Mouse (Mus musculus): Measurements from ENCODE around the gene Cdh10. TPM values are rescaled to one million over a fixed set of nuclear protein-coding genes. Genes with fewer than 3 reads are reported as not detected.

Gene Cdh10
- polyA plus RNA-seq, 1 experiment from 2014 or later, result 2.0 TPM

DNA sequence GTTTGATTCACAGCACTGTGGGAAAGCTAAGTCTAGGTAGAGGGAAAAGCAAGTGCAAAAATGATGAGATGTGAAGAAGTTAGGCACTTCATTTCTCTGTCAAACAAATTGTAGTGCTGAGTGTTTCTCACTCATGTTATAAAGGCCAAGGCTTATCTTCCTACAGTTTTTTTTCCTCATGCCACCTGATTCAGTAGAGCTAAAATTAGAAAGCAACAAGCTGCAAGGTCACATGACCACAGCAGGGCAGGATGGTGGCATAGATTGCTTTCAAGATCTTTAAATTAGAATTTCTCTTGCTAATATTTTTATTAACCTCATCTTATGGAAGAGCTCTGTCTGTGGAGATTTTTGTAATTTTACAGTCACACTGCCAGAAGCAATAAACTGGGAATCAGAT, 174.8 kb downstream of the Cdh10 start:
- H3K36me3 ChIP-seq, result no peaks in the 10 kb centered on the region
- H3K9ac ChIP-seq, result no peak overlapping the region
- no peak overlapping the region for H3K27ac ChIP-seq
- no peak overlapping the region for H3K4me3 ChIP-seq (replicated peaks)
- no peak for ATAC-seq
- no peaks in the 10 kb centered on the region for H3K9me3 ChIP-seq
- H3K4me2 ChIP-seq (replicated peaks), result no peak overlapping the region
- no peaks in the 10 kb centered on the region for H3K4me1 ChIP-seq (replicated peaks)
- no peaks in the 10 kb centered on the region for H3K27me3 ChIP-seq (replicated peaks)

DNA sequence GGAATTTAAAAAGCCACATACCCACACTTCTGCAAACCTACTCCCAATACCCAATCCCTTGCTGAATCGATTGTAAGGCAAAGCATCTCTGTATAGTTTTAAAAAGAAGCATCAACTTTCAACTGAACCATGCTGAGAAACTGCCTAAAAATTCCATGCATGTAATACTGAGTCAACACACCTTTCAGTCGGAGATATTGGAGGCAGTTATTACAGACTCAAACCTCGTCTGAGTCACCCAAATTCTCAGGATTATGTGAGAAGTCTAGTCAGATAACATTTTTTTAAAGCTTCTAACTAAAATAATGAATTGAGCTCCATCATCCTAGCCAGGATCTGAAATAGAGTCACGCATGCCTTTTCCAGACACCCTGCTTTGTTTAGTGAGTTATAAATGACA, 175.5 kb downstream of the Cdh10 start:
- H3K4me2 ChIP-seq (replicated peaks), result no peak overlapping the region
- no peaks in the 10 kb centered on the region for H3K27me3 ChIP-seq (replicated peaks)
- 75% methylated on average over 4 of the region's 4 CpGs for WGBS

DNA sequence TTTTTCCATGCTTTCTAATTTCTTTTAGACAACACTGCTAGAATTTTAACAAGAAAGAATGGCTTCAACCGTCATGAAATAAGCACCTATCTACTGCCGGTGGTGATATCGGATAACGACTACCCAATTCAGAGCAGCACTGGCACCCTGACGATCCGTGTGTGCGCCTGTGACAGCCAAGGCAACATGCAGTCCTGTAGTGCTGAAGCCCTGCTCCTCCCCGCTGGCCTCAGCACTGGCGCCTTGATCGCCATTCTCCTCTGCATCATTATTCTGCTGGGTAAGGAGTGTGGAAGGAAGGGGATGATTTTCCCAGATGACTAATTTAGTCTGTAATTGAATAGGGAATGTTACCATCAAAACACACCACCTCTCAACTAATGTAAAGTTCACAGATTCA, 192.1 kb downstream of the Cdh10 start:
- no peaks in the 10 kb centered on the region for H3K36me3 ChIP-seq
- no peaks in the 10 kb centered on the region for H3K9me3 ChIP-seq
- H3K4me2 ChIP-seq (replicated peaks), result no peak overlapping the region
- no peak overlapping the region for H3K4me3 ChIP-seq (replicated peaks)
- 91% methylated on average over 10 of the region's 10 CpGs for WGBS
- ATAC-seq, result no peak
- no peak overlapping the region for H3K27ac ChIP-seq
- no peak overlapping the region for H3K9ac ChIP-seq
- H3K4me1 ChIP-seq (replicated peaks), result no peaks in the 10 kb centered on the region
- H3K27me3 ChIP-seq (replicated peaks), result no peaks in the 10 kb centered on the region

More for the DNA sequence above, 175.5 kb downstream of the Cdh10 start:
- H3K27ac ChIP-seq, result no peak overlapping the region
- no peaks in the 10 kb centered on the region for H3K9me3 ChIP-seq
- no peaks in the 10 kb centered on the region for H3K36me3 ChIP-seq
- H3K4me1 ChIP-seq (replicated peaks), result no peaks in the 10 kb centered on the region
- no peak overlapping the region for H3K4me3 ChIP-seq (replicated peaks)
- no peak for ATAC-seq
- no peak overlapping the region for H3K9ac ChIP-seq

GRCm38 (mm10) chr15:19032983-19033382, 214.2 kb downstream of the Cdh10 start:
- no peak overlapping the region for H3K4me3 ChIP-seq (replicated peaks)
- ATAC-seq, result no peak
- WGBS, result 57% methylated on average over 3 of the region's 3 CpGs

GRCm38 (mm10) chr15:19040077-19040476, 221.3 kb downstream of the Cdh10 start:
- Histone ChIP-seq H3K4me3 (replicated peaks) (no peak overlapping the region), H3K4me2 (replicated peaks) (no peak overlapping the region), H3K36me3 (no peaks in the 10 kb centered on the region), H3K9ac (no peak overlapping the region), H3K27ac (no peak overlapping the region), H3K27me3 (replicated peaks) (no peaks in the 10 kb centered on the region), H3K9me3 (no peaks in the 10 kb centered on the region), H3K4me1 (replicated peaks) (no peaks in the 10 kb centered on the region)
- WGBS, result 75% methylated on average over 1 of the region's 1 CpGs
- no peak for ATAC-seq

More at GRCm38 (mm10) chr15:19032983-19033382, 214.2 kb downstream of the Cdh10 start:
- Histone ChIP-seq H3K9me3 (no peaks in the 10 kb centered on the region), H3K4me2 (replicated peaks) (no peak overlapping the region), H3K27me3 (replicated peaks) (no peaks in the 10 kb centered on the region), H3K36me3 (no peaks in the 10 kb centered on the region), H3K4me1 (replicated peaks) (no peaks in the 10 kb centered on the region), H3K9ac (no peak overlapping the region), H3K27ac (no peak overlapping the region)

All from intestine, embryonic 15.5 days (tissue).